Mouse (Mus musculus) limb, embryonic 15.5 days (tissue): ENCODE results near the gene Lin7a. TPM values are rescaled to one million over a fixed set of nuclear protein-coding genes. Genes with fewer than 3 reads are reported as not detected.

Experiments used
- ATAC-seq: fragments of 200-750 bp; cut with Nextera tagmentation; 2 replicates; pipeline ENCODE4 v1.8.0; 2017; ENCODE audit warnings: low read depth, moderate TSS enrichment; ENCODE audit not compliant: insufficient number of reproducible peaks, low FRiP score, low TSS enrichment
- H3K27ac ChIP-seq: fragments of 300-500 bp; sonication (generic); 2 replicates; pipeline ENCODE4 v1.5.1; 2015; ENCODE audit warnings: moderate library complexity, mild to moderate bottlenecking, inconsistent platforms
- H3K27me3 ChIP-seq: fragments of 300-500 bp; sonication (generic); 2 replicates; pipeline ENCODE4 v1.6.1; 2015; ENCODE audit warnings: inconsistent platforms
- H3K36me3 ChIP-seq: fragments of 300-500 bp; sonication (generic); 2 replicates; pipeline ENCODE4 v1.6.1; 2015; ENCODE audit warnings: inconsistent platforms
- H3K4me1 ChIP-seq: fragments of 300-500 bp; sonication (generic); 2 replicates; pipeline ENCODE4 v1.6.1; 2015; ENCODE audit warnings: inconsistent platforms
- H3K4me2 ChIP-seq: fragments of 300-500 bp; sonication (generic); 2 replicates; pipeline ENCODE4 v1.6.1; 2015; ENCODE audit warnings: mild to moderate bottlenecking, inconsistent platforms
- H3K4me3 ChIP-seq: fragments of 300-500 bp; sonication (generic); 2 replicates; pipeline ENCODE4 v1.5.1; 2015; ENCODE audit warnings: mild to moderate bottlenecking, inconsistent platforms
- H3K9ac ChIP-seq: fragments of 300-500 bp; sonication (generic); 2 replicates; pipeline ENCODE4 v1.6.1; 2015; ENCODE audit warnings: inconsistent platforms
- H3K9me3 ChIP-seq: fragments of 300-500 bp; sonication (generic); 2 replicates; pipeline ENCODE4 v1.6.1; 2016; ENCODE audit warnings: inconsistent platforms
- WGBS: fragments of 180-500 bp; shearing (Covaris S2); methylation state at CpG from one replicate; pipeline ENCODE4 v1.1.7; 2015; 5-methylcytosine and 5-hydroxymethylcytosine counted together
- polyA plus RNA-seq: library from polyadenylated mRNA; unstranded; fragments of >200 nt; fragmentation: Nextera tagmentation; extraction: Ambion mirVana; gene quantifications from 2 replicates; pipeline ENCODE4 v1.2.1, GENCODE M21; 2015

The Lin7a gene
- polyA plus RNA-seq, 1 experiment from 2014 or later: 4.5 TPM

- Histone ChIP-seq H3K9ac (no peak overlapping the region), H3K4me2 (no peak overlapping the region), H3K4me1 (no peaks in the 10 kb centered on the region), H3K27me3 (no peaks in the 10 kb centered on the region), H3K27ac (no peak overlapping the region), H3K4me3 (no peak overlapping the region), H3K36me3 (no peaks in the 10 kb centered on the region), H3K9me3 (no peaks in the 10 kb centered on the region)
- no peak for ATAC-seq
- WGBS: 87% methylated on average over 4 of the region's 4 CpGs
Measured at GRCm38 (mm10) chr10:107312609-107313008, 41.1 kb downstream of the Lin7a start.

- no peaks in the 10 kb centered on the region for H3K9me3 ChIP-seq
- no peaks in the 10 kb centered on the region for H3K36me3 ChIP-seq
- H3K9ac ChIP-seq: no peak overlapping the region
- no peaks in the 10 kb centered on the region for H3K27me3 ChIP-seq
- no peaks in the 10 kb centered on the region for H3K4me1 ChIP-seq
- WGBS: 33% methylated on average over 3 of the region's 3 CpGs
- H3K4me2 ChIP-seq: no peak overlapping the region
- H3K4me3 ChIP-seq: no peak overlapping the region
- H3K27ac ChIP-seq: no peak overlapping the region
- no peak for ATAC-seq
Measured at GRCm38 (mm10) chr10:107313395-107313794, 41.9 kb downstream of the Lin7a start.

GRCm38 (mm10) chr10:107315251-107315650, 43.8 kb downstream of the Lin7a start:
- no peaks in the 10 kb centered on the region for H3K4me1 ChIP-seq
- H3K27me3 ChIP-seq: no peaks in the 10 kb centered on the region
- H3K9ac ChIP-seq: no peak overlapping the region
- no peak overlapping the region for H3K27ac ChIP-seq
- H3K36me3 ChIP-seq: no peaks in the 10 kb centered on the region
- H3K9me3 ChIP-seq: no peaks in the 10 kb centered on the region
- no peak for ATAC-seq
- no peak overlapping the region for H3K4me2 ChIP-seq
- no peak overlapping the region for H3K4me3 ChIP-seq

GRCm38 (mm10) chr10:107315681-107316080, 44.2 kb downstream of the Lin7a start:
- 69% methylated on average over 5 of the region's 5 CpGs for WGBS
- Histone ChIP-seq H3K27me3 (no peaks in the 10 kb centered on the region), H3K4me3 (no peak overlapping the region), H3K27ac (no peak overlapping the region), H3K9me3 (no peaks in the 10 kb centered on the region), H3K9ac (no peak overlapping the region), H3K4me1 (no peaks in the 10 kb centered on the region), H3K36me3 (no peaks in the 10 kb centered on the region), H3K4me2 (no peak overlapping the region)
- ATAC-seq: no peak

- Histone ChIP-seq H3K4me2 (no peak overlapping the region), H3K4me3 (no peak overlapping the region), H3K27ac (no peak overlapping the region), H3K4me1 (no peaks in the 10 kb centered on the region), H3K9ac (no peak overlapping the region), H3K9me3 (no peaks in the 10 kb centered on the region), H3K27me3 (no peaks in the 10 kb centered on the region), H3K36me3 (no peaks in the 10 kb centered on the region)
- ATAC-seq: no peak
- 82% methylated on average over 2 of the region's 2 CpGs for WGBS
Measured at GRCm38 (mm10) chr10:107316100-107316499, 44.6 kb downstream of the Lin7a start.

- H3K4me3 ChIP-seq: no peak overlapping the region
- no peak for ATAC-seq
- H3K9ac ChIP-seq: no peak overlapping the region
- no peaks in the 10 kb centered on the region for H3K4me1 ChIP-seq
- no peaks in the 10 kb centered on the region for H3K27me3 ChIP-seq
- no peak overlapping the region for H3K27ac ChIP-seq
- no peak overlapping the region for H3K4me2 ChIP-seq
- WGBS: 69% methylated on average over 2 of the region's 2 CpGs
- no peaks in the 10 kb centered on the region for H3K36me3 ChIP-seq
- no peaks in the 10 kb centered on the region for H3K9me3 ChIP-seq
Measured at GRCm38 (mm10) chr10:107319648-107320047, 48.2 kb downstream of the Lin7a start.

GRCm38 (mm10) chr10:107323865-107324264, 52.4 kb downstream of the Lin7a start:
- no peak overlapping the region for H3K27ac ChIP-seq

GRCm38 (mm10) chr10:107325558-107325957, 54.1 kb downstream of the Lin7a start:
- H3K4me1 ChIP-seq: no peaks in the 10 kb centered on the region
- H3K36me3 ChIP-seq: no peaks in the 10 kb centered on the region
- H3K9ac ChIP-seq: no peak overlapping the region
- no peak overlapping the region for H3K4me3 ChIP-seq
- 88% methylated on average over 5 of the region's 5 CpGs for WGBS
- ATAC-seq: no peak
- H3K4me2 ChIP-seq: no peak overlapping the region
- no peaks in the 10 kb centered on the region for H3K9me3 ChIP-seq
- no peaks in the 10 kb centered on the region for H3K27me3 ChIP-seq
- no peak overlapping the region for H3K27ac ChIP-seq

More at GRCm38 (mm10) chr10:107323865-107324264, 52.4 kb downstream of the Lin7a start:
- Histone ChIP-seq H3K4me1 (no peaks in the 10 kb centered on the region), H3K4me2 (no peak overlapping the region), H3K36me3 (no peaks in the 10 kb centered on the region), H3K4me3 (no peak overlapping the region), H3K9me3 (no peaks in the 10 kb centered on the region), H3K9ac (no peak overlapping the region), H3K27me3 (no peaks in the 10 kb centered on the region)
- ATAC-seq: no peak
- WGBS: 84% methylated on average over 7 of the region's 7 CpGs

GRCm38 (mm10) chr10:107339524-107339923, 68.0 kb downstream of the Lin7a start:
- no peaks in the 10 kb centered on the region for H3K36me3 ChIP-seq
- WGBS: 97% methylated on average over 3 of the region's 3 CpGs
- no peaks in the 10 kb centered on the region for H3K4me1 ChIP-seq
- no peak for ATAC-seq
- H3K4me3 ChIP-seq: no peak overlapping the region
- no peak overlapping the region for H3K9ac ChIP-seq
- H3K4me2 ChIP-seq: no peak overlapping the region
- H3K27me3 ChIP-seq: no peaks in the 10 kb centered on the region
- no peaks in the 10 kb centered on the region for H3K9me3 ChIP-seq
- H3K27ac ChIP-seq: no peak overlapping the region

- WGBS: 76% methylated on average over 4 of the region's 4 CpGs
- Histone ChIP-seq H3K36me3 (no peaks in the 10 kb centered on the region), H3K27ac (no peak overlapping the region), H3K9ac (no peak overlapping the region), H3K9me3 (no peaks in the 10 kb centered on the region), H3K4me3 (no peak overlapping the region), H3K4me1 (no peaks in the 10 kb centered on the region), H3K4me2 (no peak overlapping the region), H3K27me3 (no peaks in the 10 kb centered on the region)
- no peak for ATAC-seq
Measured at GRCm38 (mm10) chr10:107341151-107341550, 69.7 kb downstream of the Lin7a start.

- H3K4me1 ChIP-seq: no peaks in the 10 kb centered on the region
- no peak overlapping the region for H3K4me2 ChIP-seq
- H3K9me3 ChIP-seq: no peaks in the 10 kb centered on the region
- no peak overlapping the region for H3K27ac ChIP-seq
- no peak overlapping the region for H3K4me3 ChIP-seq
- no peaks in the 10 kb centered on the region for H3K27me3 ChIP-seq
- 35% methylated on average over 3 of the region's 3 CpGs for WGBS
- H3K9ac ChIP-seq: no peak overlapping the region
- no peaks in the 10 kb centered on the region for H3K36me3 ChIP-seq
- ATAC-seq: no peak
Measured at GRCm38 (mm10) chr10:107344200-107344599, 72.7 kb downstream of the Lin7a start.

- no peak overlapping the region for H3K4me2 ChIP-seq
- no peaks in the 10 kb centered on the region for H3K4me1 ChIP-seq
- H3K4me3 ChIP-seq: no peak overlapping the region
- no peaks in the 10 kb centered on the region for H3K36me3 ChIP-seq
- ATAC-seq: no peak
- H3K27me3 ChIP-seq: no peaks in the 10 kb centered on the region
- no peak overlapping the region for H3K9ac ChIP-seq
- no peaks in the 10 kb centered on the region for H3K9me3 ChIP-seq
- WGBS: 61% methylated on average over 3 of the region's 3 CpGs
- H3K27ac ChIP-seq: no peak overlapping the region
Measured at GRCm38 (mm10) chr10:107347842-107348241, 76.4 kb downstream of the Lin7a start.

- WGBS: 73% methylated on average over 6 of the region's 6 CpGs
- Histone ChIP-seq H3K4me3 (no peak overlapping the region), H3K9ac (no peak overlapping the region), H3K4me2 (no peak overlapping the region), H3K27ac (no peak overlapping the region), H3K4me1 (no peaks in the 10 kb centered on the region), H3K36me3 (no peaks in the 10 kb centered on the region), H3K27me3 (no peaks in the 10 kb centered on the region), H3K9me3 (no peaks in the 10 kb centered on the region)
- no peak for ATAC-seq
Measured at GRCm38 (mm10) chr10:107351696-107352485, 80.4 kb downstream of the Lin7a start.
